Mouse (Mus musculus): ENCODE data around the gene Fbxw4. TPM values are rescaled to one million over a fixed set of nuclear protein-coding genes. Genes with fewer than 3 reads are reported as not detected.
A peak's percentile ranks its signal among the peaks of the same experiment; 100 is the strongest.

The Fbxw4 gene
- polyA plus RNA-seq, 1 experiment from 2014 or later: 3.2 TPM

GRCm38 (mm10) chr19:45614375-45614774 lies 45.7 kb downstream of the Fbxw4 start:
- ATAC-seq (ENCODE audit: low FRiP score) (no peak), DNase-seq (ENCODE audit: low spot score, missing footprints) (no peak)
- H3K4me1 ChIP-seq (ENCODE audit: control insufficient read depth, insufficient read depth, low read length): peaks cover 23% of the 10 kb centered on the region
- H3K9ac ChIP-seq (ENCODE audit: low read length): no peak overlapping the region
- no peaks in the 10 kb centered on the region for H3K9me3 ChIP-seq (ENCODE audit: control insufficient read depth, low read length)
- H3K27me3 ChIP-seq (ENCODE audit: control insufficient read depth, insufficient read depth, low read length): peaks cover 2% of the 10 kb centered on the region
- WGBS: 75% methylated on average over 8 of the region's 8 CpGs
- H3K36me3 ChIP-seq (ENCODE audit: control insufficient read depth, insufficient read depth, low read length): no peaks in the 10 kb centered on the region
- H3K4me3 ChIP-seq (ENCODE audit: low read depth, low read length): no peak overlapping the region
- H3K4me2 ChIP-seq: no peak overlapping the region
- no peak overlapping the region for H3K27ac ChIP-seq (ENCODE audit: low read depth, low read length)

GRCm38 (mm10) chr19:45610823-45611222 lies 49.3 kb downstream of the Fbxw4 start:
- Histone ChIP-seq H3K27me3 (ENCODE audit: control insufficient read depth, insufficient read depth, low read length) (peaks cover 2% of the 10 kb centered on the region; the same call in 1 of the 2 replicates), H3K9ac (ENCODE audit: low read length) (no peak overlapping the region), H3K36me3 (ENCODE audit: control insufficient read depth, insufficient read depth, low read length) (no peaks in the 10 kb centered on the region), H3K4me3 (ENCODE audit: low read depth, low read length) (no peak overlapping the region), H3K4me1 (ENCODE audit: control insufficient read depth, insufficient read depth, low read length) (peaks cover 17% of the 10 kb centered on the region), H3K4me2 (no peak overlapping the region), H3K9me3 (ENCODE audit: control insufficient read depth, low read length) (no peaks in the 10 kb centered on the region), H3K27ac (ENCODE audit: low read depth, low read length) (no peak overlapping the region)
- ATAC-seq (ENCODE audit: low FRiP score): no peak
- no peak for DNase-seq (ENCODE audit: low spot score, missing footprints)
- WGBS: 84% methylated on average over 5 of the region's 5 CpGs

- Histone ChIP-seq H3K27ac (ENCODE audit: low read depth, low read length) (no peak overlapping the region), H3K4me2 (no peak overlapping the region), H3K4me3 (ENCODE audit: low read depth, low read length) (no peak overlapping the region), H3K9ac (ENCODE audit: low read length) (no peak overlapping the region), H3K27me3 (ENCODE audit: control insufficient read depth, insufficient read depth, low read length) (no peaks in the 10 kb centered on the region; the same call in 1 of the 2 replicates), H3K36me3 (ENCODE audit: control insufficient read depth, insufficient read depth, low read length) (no peaks in the 10 kb centered on the region), H3K4me1 (ENCODE audit: control insufficient read depth, insufficient read depth, low read length) (peaks cover 9% of the 10 kb centered on the region), H3K9me3 (ENCODE audit: control insufficient read depth, low read length) (no peaks in the 10 kb centered on the region)
- ATAC-seq (ENCODE audit: low FRiP score): no peak
- no peak for DNase-seq (ENCODE audit: low spot score, missing footprints)
- WGBS: 88% methylated on average over 13 of the region's 13 CpGs
These were observed 51.3 kb downstream of the Fbxw4 start for GRCm38 (mm10) chr19:45608648-45609339.

- H3K9ac ChIP-seq (ENCODE audit: low read length): no peak overlapping the region
- no peaks in the 10 kb centered on the region; the same call in 1 of the 2 replicates for H3K27me3 ChIP-seq (ENCODE audit: control insufficient read depth, insufficient read depth, low read length)
- no peaks in the 10 kb centered on the region for H3K9me3 ChIP-seq (ENCODE audit: control insufficient read depth, low read length)
- H3K4me3 ChIP-seq (ENCODE audit: low read depth, low read length): no peak overlapping the region
- H3K36me3 ChIP-seq (ENCODE audit: control insufficient read depth, insufficient read depth, low read length): no peaks in the 10 kb centered on the region
- H3K27ac ChIP-seq (ENCODE audit: low read depth, low read length): no peak overlapping the region
- no peak overlapping the region for H3K4me2 ChIP-seq
- H3K4me1 ChIP-seq (ENCODE audit: control insufficient read depth, insufficient read depth, low read length): peaks cover 9% of the 10 kb centered on the region
- ATAC-seq (ENCODE audit: low FRiP score): no peak
- no peak for DNase-seq (ENCODE audit: low spot score, missing footprints)
- 18% methylated on average over 7 of the region's 7 CpGs for WGBS
These were observed 52.6 kb downstream of the Fbxw4 start for GRCm38 (mm10) chr19:45607479-45607878.

- Histone ChIP-seq H3K4me2 (no peak overlapping the region), H3K27ac (ENCODE audit: low read depth, low read length) (no peak overlapping the region)
These were observed 53.4 kb downstream of the Fbxw4 start for GRCm38 (mm10) chr19:45606701-45607100.

GRCm38 (mm10) chr19:45602606-45603005 lies 57.5 kb downstream of the Fbxw4 start:
- Histone ChIP-seq H3K4me2 (no peak overlapping the region), H3K27ac (ENCODE audit: low read depth, low read length) (no peak overlapping the region), H3K36me3 (ENCODE audit: control insufficient read depth, insufficient read depth, low read length) (no peaks in the 10 kb centered on the region), H3K9me3 (ENCODE audit: control insufficient read depth, low read length) (no peaks in the 10 kb centered on the region), H3K4me1 (ENCODE audit: control insufficient read depth, insufficient read depth, low read length) (peaks cover 7% of the 10 kb centered on the region), H3K4me3 (ENCODE audit: low read depth, low read length) (no peak overlapping the region), H3K9ac (ENCODE audit: low read length) (no peak overlapping the region), H3K27me3 (ENCODE audit: control insufficient read depth, insufficient read depth, low read length) (no peaks in the 10 kb centered on the region)
- ATAC-seq (ENCODE audit: low FRiP score) (no peak), DNase-seq (ENCODE audit: low spot score, missing footprints) (no peak)
- WGBS: 90% methylated on average over 5 of the region's 5 CpGs

More at GRCm38 (mm10) chr19:45606701-45607100, 53.4 kb downstream of the Fbxw4 start:
- Histone ChIP-seq H3K4me1 (ENCODE audit: control insufficient read depth, insufficient read depth, low read length) (peaks cover 9% of the 10 kb centered on the region), H3K9me3 (ENCODE audit: control insufficient read depth, low read length) (no peaks in the 10 kb centered on the region), H3K27me3 (ENCODE audit: control insufficient read depth, insufficient read depth, low read length) (no peaks in the 10 kb centered on the region; the same call in 1 of the 2 replicates), H3K36me3 (ENCODE audit: control insufficient read depth, insufficient read depth, low read length) (no peaks in the 10 kb centered on the region), H3K9ac (ENCODE audit: low read length) (no peak overlapping the region), H3K4me3 (ENCODE audit: low read depth, low read length) (no peak overlapping the region)
- 79% methylated on average over 4 of the region's 4 CpGs for WGBS
- DNase-seq (ENCODE audit: low spot score, missing footprints) (no peak), ATAC-seq (ENCODE audit: low FRiP score) (no peak)

GRCm38 (mm10) chr19:45597106-45597505 lies 63.0 kb downstream of the Fbxw4 start:
- ATAC-seq (ENCODE audit: low FRiP score): no peak
- 66% methylated on average over 4 of the region's 4 CpGs for WGBS

GRCm38 (mm10) chr19:45596434-45596833 lies 63.7 kb downstream of the Fbxw4 start:
- H3K36me3 ChIP-seq (ENCODE audit: control insufficient read depth, insufficient read depth, low read length): no peaks in the 10 kb centered on the region
- no peak overlapping the region for H3K4me2 ChIP-seq
- 75% methylated on average over 6 of the region's 6 CpGs for WGBS
- ATAC-seq (ENCODE audit: low FRiP score) (peak; percentile 16; the same call in 1 of the 2 replicates), DNase-seq (ENCODE audit: low spot score, missing footprints) (peak; percentile 81)
- no peak overlapping the region for H3K9ac ChIP-seq (ENCODE audit: low read length)
- H3K4me3 ChIP-seq (ENCODE audit: low read depth, low read length): no peak overlapping the region
- H3K4me1 ChIP-seq (ENCODE audit: control insufficient read depth, insufficient read depth, low read length): peaks cover 6% of the 10 kb centered on the region
- H3K9me3 ChIP-seq (ENCODE audit: control insufficient read depth, low read length): no peaks in the 10 kb centered on the region
- H3K27ac ChIP-seq (ENCODE audit: low read depth, low read length): no peak overlapping the region
- H3K27me3 ChIP-seq (ENCODE audit: control insufficient read depth, insufficient read depth, low read length): peaks cover 5% of the 10 kb centered on the region; the same call in 1 of the 2 replicates

More at GRCm38 (mm10) chr19:45597106-45597505, 63.0 kb downstream of the Fbxw4 start:
- Histone ChIP-seq H3K9me3 (ENCODE audit: control insufficient read depth, low read length) (no peaks in the 10 kb centered on the region), H3K9ac (ENCODE audit: low read length) (no peak overlapping the region), H3K4me1 (ENCODE audit: control insufficient read depth, insufficient read depth, low read length) (peaks cover 6% of the 10 kb centered on the region), H3K4me2 (no peak overlapping the region), H3K27ac (ENCODE audit: low read depth, low read length) (no peak overlapping the region), H3K4me3 (ENCODE audit: low read depth, low read length) (no peak overlapping the region), H3K36me3 (ENCODE audit: control insufficient read depth, insufficient read depth, low read length) (no peaks in the 10 kb centered on the region), H3K27me3 (ENCODE audit: control insufficient read depth, insufficient read depth, low read length) (peaks cover 5% of the 10 kb centered on the region; the same call in 1 of the 2 replicates)
- DNase-seq (ENCODE audit: low spot score, missing footprints): no peak

GRCm38 (mm10) chr19:45596019-45596418 lies 64.1 kb downstream of the Fbxw4 start:
- peak; percentile 80 for ATAC-seq (ENCODE audit: low FRiP score)
- Histone ChIP-seq H3K36me3 (ENCODE audit: control insufficient read depth, insufficient read depth, low read length) (no peaks in the 10 kb centered on the region), H3K9ac (ENCODE audit: low read length) (no peak overlapping the region), H3K27ac (ENCODE audit: low read depth, low read length) (no peak overlapping the region), H3K4me1 (ENCODE audit: control insufficient read depth, insufficient read depth, low read length) (peaks cover 6% of the 10 kb centered on the region), H3K9me3 (ENCODE audit: control insufficient read depth, low read length) (no peaks in the 10 kb centered on the region), H3K4me2 (no peak overlapping the region), H3K4me3 (ENCODE audit: low read depth, low read length) (no peak overlapping the region), H3K27me3 (ENCODE audit: control insufficient read depth, insufficient read depth, low read length) (peaks cover 5% of the 10 kb centered on the region; the same call in 1 of the 2 replicates)
- WGBS: 27% methylated on average over 7 of the region's 7 CpGs
- DNase-seq (ENCODE audit: low spot score, missing footprints): peak; percentile 84

Measured in midbrain, embryonic 11.5 days (tissue).